Mouse (Mus musculus): Measurements from ENCODE around the gene Efl1. TPM values are rescaled to one million over a fixed set of nuclear protein-coding genes. Genes with fewer than 3 reads are reported as not detected.

The Efl1 gene
- total and polyA plus RNA-seq, 3 experiments = 12.6 to 15.6 TPM; not detected in 1

GRCm38 (mm10) chr7:82715912-82716601 lies 67.6 kb downstream of the Efl1 start:
- Histone ChIP-seq H3K27ac (ENCODE audit: control insufficient read depth, low read depth, low read length) (no peak overlapping the region), H3K36me3 (ENCODE audit: control insufficient read depth in 1 of 2, insufficient read depth in 2 of 2, low read length in 2 of 2) (peaks cover 0 to 1% of the 10 kb centered on the region in 2 experiments; a peak in 1 of 4 replicates)

GRCm38 (mm10) chr7:82719285-82719684 lies 70.9 kb downstream of the Efl1 start:
- Histone ChIP-seq H3K4me3 (ENCODE audit: control insufficient read depth in 1 of 2, insufficient read depth in 1 of 2, low read depth in 2 of 2, low read length in 2 of 2) (no peak overlapping the region), H3K9me3 (replicated peaks; ENCODE audit: insufficient read depth, low read length) (no peaks in the 10 kb centered on the region), H3K9ac (ENCODE audit: control insufficient read depth, low read depth, low read length, poor library complexity, severe bottlenecking) (no peak overlapping the region), H3K4me1 (ENCODE audit: control insufficient read depth in 1 of 2, insufficient read depth in 2 of 2, low read length in 2 of 2) (no peaks in the 10 kb centered on the region), H3K79me2 (ENCODE audit: control insufficient read depth, insufficient read depth, low read length, poor library complexity) (no peaks in the 10 kb centered on the region), H3K36me3 (ENCODE audit: control insufficient read depth in 1 of 2, insufficient read depth in 2 of 2, low read length in 2 of 2) (no peaks in the 10 kb centered on the region), H3K27me3 (ENCODE audit: control insufficient read depth in 1 of 2, insufficient read depth in 2 of 2, low read length in 2 of 2) (no peaks in the 10 kb centered on the region), H3K27ac (ENCODE audit: control insufficient read depth, low read depth, low read length) (no peak overlapping the region)
- no peak for TF ChIP-seq ETS1 (IDR thresholded peaks at IDR 0.05; ENCODE audit: low read depth, low read length)
- no peak for TF ChIP-seq ELF1 (IDR thresholded peaks at IDR 0.05; ENCODE audit: low read depth, low read length)
- TF ChIP-seq SMC3 (IDR thresholded peaks at IDR 0.05; ENCODE audit: low read depth, low read length) = peak; percentile 31
- no peak for TF ChIP-seq MAX (IDR thresholded peaks at IDR 0.05; ENCODE audit: low read length)
- TF ChIP-seq CTCF (IDR thresholded peaks at IDR 0.05 in 2 of 3, conservative IDR thresholded peaks at IDR 0.05 in 1 of 3; ENCODE audit: control insufficient read depth in 1 of 3, insufficient read depth in 1 of 3, low read depth in 2 of 3, low read length in 3 of 3, poor library complexity in 1 of 3, severe bottlenecking in 1 of 3) = peak; percentile 9 to 24 (median 10); a peak in 1 of 6 replicates
- TF ChIP-seq MYB (IDR thresholded peaks at IDR 0.05; ENCODE audit: low read depth, low read length) = no peak
- TF ChIP-seq TCF12 (IDR thresholded peaks at IDR 0.05; ENCODE audit: low read depth, low read length) = no peak
- TF ChIP-seq HCFC1 (IDR thresholded peaks at IDR 0.05; ENCODE audit: low read depth, low read length) = no peak
- no peak for DNase-seq (ENCODE audit: low read depth, low spot score)

More at GRCm38 (mm10) chr7:82715912-82716601, 67.6 kb downstream of the Efl1 start:
- TF ChIP-seq ETS1 (IDR thresholded peaks at IDR 0.05; ENCODE audit: low read depth, low read length) = no peak
- no peak for TF ChIP-seq MYB (IDR thresholded peaks at IDR 0.05; ENCODE audit: low read depth, low read length)
- TF ChIP-seq TAL1 (IDR thresholded peaks at IDR 0.05; ENCODE audit: low read length) = no peak
- no peak for TF ChIP-seq SMC3 (IDR thresholded peaks at IDR 0.05; ENCODE audit: low read depth, low read length)
- TF ChIP-seq NRF1 (IDR thresholded peaks at IDR 0.05; ENCODE audit: insufficient read depth, low read depth, low read length, poor library complexity, severe bottlenecking) = no peak
- TF ChIP-seq POLR2A (IDR thresholded peaks at IDR 0.05; ENCODE audit: control insufficient read depth in 1 of 2, insufficient read depth in 1 of 2, low read depth in 1 of 2, low read length in 2 of 2, poor library complexity in 1 of 2) = no peak
- no peak for TF ChIP-seq E2F4 (IDR thresholded peaks at IDR 0.05; ENCODE audit: borderline replicate concordance, low read depth, low read length)
- no peak for TF ChIP-seq ZKSCAN1 (IDR thresholded peaks at IDR 0.05; ENCODE audit: low read depth, low read length)
- TF ChIP-seq UBTF (IDR thresholded peaks at IDR 0.05; ENCODE audit: borderline replicate concordance, insufficient read depth, low read depth, low read length) = no peak
- no peak for TF ChIP-seq TCF12 (IDR thresholded peaks at IDR 0.05; ENCODE audit: low read depth, low read length)
- TF ChIP-seq ZMIZ1 (IDR thresholded peaks at IDR 0.05; ENCODE audit: low read depth, low read length) = no peak
- DNase-seq (ENCODE audit: low read depth, low spot score) = no peak
- Histone ChIP-seq H3K9ac (ENCODE audit: control insufficient read depth, low read depth, low read length, poor library complexity, severe bottlenecking) (no peak overlapping the region), H3K4me1 (ENCODE audit: control insufficient read depth in 1 of 2, insufficient read depth in 2 of 2, low read length in 2 of 2) (no peaks in the 10 kb centered on the region), H3K4me3 (ENCODE audit: control insufficient read depth in 1 of 2, insufficient read depth in 1 of 2, low read depth in 2 of 2, low read length in 2 of 2) (no peak overlapping the region), H3K79me2 (ENCODE audit: control insufficient read depth, insufficient read depth, low read length, poor library complexity) (no peaks in the 10 kb centered on the region), H3K27me3 (ENCODE audit: control insufficient read depth in 1 of 2, insufficient read depth in 2 of 2, low read length in 2 of 2) (no peaks in the 10 kb centered on the region), H3K9me3 (replicated peaks; ENCODE audit: insufficient read depth, low read length) (no peaks in the 10 kb centered on the region)

Measured in MEL (cell line).